Mouse (Mus musculus): ENCODE measurements around the gene Cdc42bpb.

The Cdc42bpb gene

DNA sequence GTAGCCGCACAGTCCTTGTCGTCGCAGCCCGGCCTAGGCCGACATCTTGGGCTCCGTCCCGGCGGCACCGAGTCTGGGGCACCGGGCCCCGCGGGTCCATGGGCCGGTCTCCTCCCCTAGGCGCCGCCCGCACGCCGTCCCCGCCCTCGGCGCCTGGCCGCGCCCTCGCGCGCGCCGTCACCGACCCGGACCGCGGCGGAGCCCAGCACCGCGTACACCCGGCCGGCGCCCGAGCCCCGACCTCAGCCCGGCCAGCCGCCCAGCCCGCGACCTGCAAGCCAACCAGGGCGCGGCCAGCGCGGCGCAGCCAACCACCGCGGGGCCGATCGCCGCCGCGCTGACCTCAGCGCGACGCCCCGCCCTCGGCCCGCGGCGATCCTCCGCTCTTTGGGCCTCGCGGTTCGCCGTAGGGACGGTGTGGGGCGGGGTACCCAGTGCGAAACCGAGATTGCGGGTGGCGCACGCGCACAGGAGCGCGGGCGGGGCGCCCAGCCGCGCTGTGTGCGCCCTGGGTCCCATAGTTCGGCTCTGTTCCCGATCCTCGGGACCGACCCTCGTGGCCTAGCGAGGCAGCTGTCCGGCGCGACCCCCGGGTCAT lies at the start of gene Cdc42bpb:
Cdc42bpb (minus strand) TSS at position 343 of the 598 bp plus-strand sequence.
- DNase-seq (ENCODE audit: low read depth, low spot score): peak; percentile 88

DNA sequence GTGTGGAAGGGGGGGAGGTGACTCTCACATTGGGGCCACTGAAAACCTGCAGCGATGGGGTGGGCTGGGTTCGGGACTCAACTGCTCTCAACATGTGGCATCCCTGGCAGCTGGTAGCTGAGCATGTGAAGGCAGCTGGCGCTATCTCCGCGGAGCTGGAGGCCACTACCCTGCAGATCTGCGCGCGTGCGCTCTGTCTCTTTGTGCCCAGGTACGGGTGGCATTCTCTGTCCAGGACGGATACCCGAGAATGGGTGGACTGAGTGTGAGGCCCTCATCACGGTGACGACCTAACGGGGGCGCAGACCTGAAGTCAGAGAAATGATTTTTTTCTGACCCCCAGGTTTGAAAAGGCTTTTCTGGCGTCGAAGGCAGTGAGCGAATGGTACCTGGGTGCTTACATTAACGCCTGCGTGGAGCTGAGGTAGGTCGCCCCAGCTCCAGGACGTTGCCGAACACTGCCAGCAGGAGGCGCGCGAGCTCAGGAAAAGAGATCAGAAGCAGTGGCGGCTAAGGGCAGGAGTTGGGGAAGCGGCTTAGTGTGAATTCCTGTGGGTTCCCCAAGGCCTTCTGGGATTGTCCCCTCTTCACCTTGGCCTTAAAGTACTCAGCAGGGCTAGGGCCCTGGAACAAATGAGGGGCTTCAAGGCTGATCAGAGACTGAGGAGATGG lies 48.4 kb upstream of the Cdc42bpb start:
- DNase-seq (ENCODE audit: low read depth, low spot score): peak; percentile 87

DNA sequence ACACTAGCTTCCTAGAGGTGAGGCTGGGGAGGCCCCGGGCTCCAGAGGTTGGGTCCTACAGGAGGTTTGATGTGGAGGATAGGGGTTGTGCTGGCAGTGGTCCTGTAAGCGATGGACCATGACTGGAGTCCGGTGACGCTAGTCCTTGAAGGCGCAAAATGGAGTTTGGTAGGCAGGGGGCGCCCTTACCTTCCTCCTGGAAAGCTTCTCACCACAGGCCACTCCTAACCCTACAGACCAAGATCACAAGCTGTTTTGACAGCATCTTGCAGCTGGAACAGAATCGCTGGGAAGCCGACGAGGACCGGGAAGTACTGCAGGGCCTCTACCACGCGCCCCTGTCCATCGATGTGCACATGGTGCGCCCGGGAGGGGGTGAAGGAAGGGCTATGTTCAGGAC lies 47.7 kb upstream of the Cdc42bpb start:
- peak; percentile 78 for DNase-seq (ENCODE audit: low read depth, low spot score)

DNA sequence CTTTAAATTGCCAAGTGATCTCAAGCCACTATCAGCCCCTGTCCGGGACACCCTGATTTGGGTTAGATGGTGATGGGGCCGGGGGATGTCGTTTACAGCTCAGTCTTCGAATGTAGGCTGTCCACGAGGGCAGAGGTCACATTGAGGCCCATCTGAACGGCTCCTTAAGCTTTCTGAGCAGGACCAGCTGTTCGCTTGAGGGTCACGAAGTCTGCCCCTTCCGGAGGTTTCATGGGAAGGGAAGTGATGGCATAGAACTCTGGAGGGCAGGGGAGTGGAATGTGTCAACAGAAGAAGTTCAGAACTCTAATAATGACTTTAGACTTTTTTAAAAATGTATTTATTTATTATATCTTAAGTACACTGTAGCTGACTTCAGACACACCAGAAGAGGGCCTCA lies 47.0 kb upstream of the Cdc42bpb start:
- DNase-seq (ENCODE audit: low read depth, low spot score): no peak

DNA sequence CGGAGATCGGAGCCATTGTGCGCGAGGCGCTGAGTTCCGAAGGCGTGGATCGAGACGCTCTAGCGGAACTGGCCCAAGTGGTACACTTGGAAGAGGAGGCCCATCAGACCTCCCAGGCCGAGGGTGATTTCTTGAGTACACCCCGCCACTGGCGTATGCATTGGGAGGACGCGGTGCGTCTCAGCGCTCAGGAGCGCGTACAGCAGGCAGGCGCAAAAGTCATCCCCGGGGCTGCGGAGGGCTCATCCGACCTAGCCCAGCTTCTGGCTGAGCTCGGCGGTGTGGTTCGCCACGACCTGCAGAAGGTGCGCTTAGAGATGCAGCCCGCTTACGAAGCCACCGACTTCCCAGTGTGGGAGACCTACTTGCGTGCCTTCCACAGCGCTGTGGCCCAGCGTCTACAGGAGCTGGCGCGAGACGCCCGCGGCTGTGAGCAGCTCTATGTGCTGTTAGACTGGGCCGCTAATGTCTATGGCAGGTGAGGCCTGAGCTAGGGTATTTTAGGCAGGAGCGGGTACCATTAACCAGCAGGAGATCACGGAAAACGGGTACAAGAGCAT lies 46.1 kb upstream of the Cdc42bpb start:
- peak; percentile 39 for DNase-seq (ENCODE audit: low read depth, low spot score)

DNA sequence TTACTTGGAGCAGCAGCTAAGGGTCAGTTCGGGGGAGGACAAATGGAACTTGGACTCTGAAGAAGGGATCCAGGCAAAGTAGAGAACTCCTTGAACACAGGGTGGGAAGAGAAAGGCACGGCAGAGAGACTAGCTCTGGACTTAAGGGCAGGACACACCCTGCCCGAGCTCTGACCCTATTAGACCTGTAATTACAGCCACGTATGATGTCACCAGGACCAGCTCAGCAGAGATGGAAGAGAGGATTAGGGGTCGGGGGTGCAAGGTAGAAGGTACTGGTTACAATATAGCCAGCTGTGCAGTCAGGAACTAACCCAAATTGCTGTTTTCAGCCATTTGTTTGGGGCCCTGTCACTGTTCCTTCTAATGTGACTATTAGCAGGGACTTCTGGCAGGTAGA lies 45.3 kb upstream of the Cdc42bpb start:
- no peak for DNase-seq (ENCODE audit: low read depth, low spot score)

DNA sequence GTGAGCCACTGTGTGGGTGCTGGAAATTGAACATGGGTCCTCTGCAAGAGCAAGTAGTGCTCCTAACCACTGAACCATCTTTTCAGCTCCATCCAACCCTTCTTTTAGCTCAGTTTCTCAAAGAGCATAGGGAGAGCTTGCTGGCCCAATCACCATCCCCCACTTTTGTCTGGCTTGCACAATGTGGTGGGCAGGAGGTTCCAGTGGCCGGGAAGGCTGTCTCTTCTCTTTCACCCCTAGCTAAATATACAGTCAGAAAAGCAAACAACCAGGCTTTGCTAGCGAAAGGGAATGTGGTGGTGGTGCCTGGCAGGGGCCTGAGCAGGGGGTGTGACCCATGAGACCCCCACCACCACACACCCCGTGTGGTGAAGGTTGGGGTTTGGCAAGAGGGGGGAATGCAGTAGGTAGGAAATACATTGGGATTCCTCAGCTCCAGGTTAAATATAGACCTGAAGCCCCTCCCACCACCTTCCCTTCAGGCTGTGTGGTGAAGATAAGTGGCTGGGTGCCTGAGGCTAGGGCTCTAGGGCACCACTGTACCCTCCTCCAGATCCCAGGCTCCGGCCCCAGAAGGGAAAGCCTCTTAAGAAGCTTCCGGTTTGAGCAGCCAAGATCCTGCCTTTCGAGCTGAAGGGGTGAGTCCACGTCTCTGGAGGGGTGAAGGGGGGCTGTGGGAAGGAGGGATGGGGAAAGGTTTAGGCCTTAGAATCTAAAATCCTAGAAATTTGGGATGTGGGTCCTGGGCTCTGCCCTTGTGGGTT lies 43.6 kb upstream of the Cdc42bpb start:
- no peak for DNase-seq (ENCODE audit: low read depth, low spot score)

DNA sequence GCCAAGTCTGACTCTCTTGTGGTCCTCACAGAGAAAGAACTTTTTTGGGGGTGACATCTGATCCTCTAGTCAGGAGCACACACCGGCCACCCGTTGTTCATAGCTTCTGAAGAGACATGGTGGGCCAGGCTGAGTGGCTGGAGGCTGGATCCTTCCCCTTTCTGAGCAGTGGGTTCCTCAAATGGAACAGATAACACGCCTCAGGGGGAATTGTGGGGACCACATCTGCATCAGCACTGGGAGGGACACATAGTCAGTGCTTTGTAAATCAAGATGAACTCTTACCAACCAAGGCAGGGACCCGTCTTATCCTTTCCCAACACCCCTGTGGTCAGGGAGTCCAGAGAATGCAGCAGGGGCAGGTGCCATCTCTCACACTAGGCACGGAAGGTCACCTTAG lies 42.4 kb upstream of the Cdc42bpb start:
- DNase-seq (ENCODE audit: low read depth, low spot score): no peak

DNA sequence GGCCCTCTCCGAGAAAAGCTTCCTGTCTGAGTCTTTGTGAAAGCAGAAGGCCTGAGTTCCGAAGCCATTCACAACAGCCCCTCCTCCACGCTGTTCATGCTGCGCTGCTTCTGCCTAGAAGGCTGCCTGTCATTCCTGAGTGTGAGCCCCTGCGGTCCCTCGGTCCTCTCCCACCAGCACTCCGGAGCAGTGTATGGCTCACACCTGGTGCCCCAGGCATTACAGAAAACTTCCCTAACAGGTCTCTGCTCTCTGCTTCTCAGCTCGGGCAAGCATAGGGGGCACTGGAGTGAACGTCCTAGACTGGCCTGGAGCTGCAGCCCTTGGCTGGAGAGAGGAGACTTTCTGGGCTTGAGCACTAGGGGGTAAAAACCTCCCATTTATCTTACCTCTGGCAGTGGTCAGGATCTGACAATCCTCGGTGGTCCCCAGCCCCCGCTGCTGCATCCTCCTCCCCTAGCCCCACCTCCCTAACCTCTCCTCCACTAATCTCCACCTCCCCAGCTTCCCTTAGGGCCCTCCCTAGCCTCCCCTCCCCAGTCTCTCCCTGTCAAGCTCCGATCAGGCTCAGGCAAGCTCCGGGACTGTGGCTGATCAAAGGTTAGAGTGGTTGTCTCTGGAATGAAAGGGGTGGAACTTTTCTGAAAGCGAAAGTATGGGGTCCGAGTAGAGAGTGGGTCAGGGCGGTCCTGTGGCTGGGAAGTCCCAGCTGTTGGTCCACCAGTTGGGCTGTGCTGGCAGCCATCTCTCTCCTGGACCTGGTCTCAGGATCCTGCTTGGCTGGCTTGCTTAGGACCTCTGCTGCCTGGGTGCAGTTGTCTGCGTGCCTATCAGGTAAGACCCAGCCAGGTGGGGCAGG lies 39.6 kb upstream of the Cdc42bpb start, which contains the start of gene Exoc3l4:
Exoc3l4 (plus strand) TSS at position 97 of the 859 bp plus-strand sequence.
- DNase-seq (ENCODE audit: low read depth, low spot score): peak; percentile 37

DNA sequence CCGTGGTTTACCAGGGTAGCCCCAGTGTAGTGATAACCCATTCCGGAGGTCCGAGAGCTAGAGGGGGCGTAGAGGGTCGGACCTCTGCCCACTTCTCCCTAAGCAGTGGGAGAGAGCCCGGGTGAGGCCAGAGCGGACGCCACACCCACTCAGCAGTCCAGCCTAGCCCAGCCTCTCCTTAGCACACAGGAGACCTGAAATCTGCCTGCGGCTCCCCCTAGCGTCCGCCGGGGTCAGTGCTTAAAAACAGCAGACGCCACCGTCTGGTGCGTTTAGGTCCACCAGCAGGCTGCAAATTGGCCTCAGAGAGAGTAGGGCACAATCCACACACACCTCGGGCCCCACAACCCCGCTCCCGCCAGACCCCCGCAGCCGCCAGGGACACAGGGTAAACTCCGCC lies 35.8 kb upstream of the Cdc42bpb start:
- peak; percentile 88 for DNase-seq (ENCODE audit: low read depth, low spot score)

DNA sequence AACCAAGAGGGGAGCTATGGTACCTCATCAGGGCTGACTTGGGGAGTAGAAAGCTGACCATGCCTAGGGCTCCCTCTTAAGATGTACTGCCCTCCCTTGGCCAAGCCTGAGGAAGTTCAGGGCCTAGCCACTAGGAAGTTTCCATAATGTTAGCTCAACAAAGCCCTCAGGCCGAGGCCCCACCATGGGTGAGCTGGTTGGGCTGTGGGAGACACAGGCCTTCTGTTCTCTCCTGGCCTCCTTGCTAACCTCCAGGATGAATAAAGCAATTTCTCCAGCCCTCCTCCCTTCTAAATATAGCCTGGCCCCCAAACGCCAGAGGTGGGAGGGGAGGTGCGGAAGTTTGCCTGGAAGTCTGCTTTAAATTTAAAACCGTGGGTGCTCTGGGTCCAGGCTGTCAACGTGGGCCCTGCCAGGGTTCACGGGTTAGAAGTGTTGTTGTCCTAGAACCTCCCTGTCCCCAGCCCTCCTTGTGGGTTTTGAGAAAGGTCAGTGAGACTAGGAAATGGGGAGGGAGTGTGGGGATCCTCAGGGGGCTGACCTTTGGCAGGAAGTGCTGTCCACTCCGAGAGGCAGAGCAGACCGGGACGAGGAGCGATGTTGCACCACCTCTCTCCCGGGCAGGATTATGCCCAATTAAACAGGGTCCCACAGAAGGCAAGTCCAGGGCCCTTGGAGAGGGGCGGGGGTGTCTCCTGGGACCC lies 35.2 kb upstream of the Cdc42bpb start:
- no peak for DNase-seq (ENCODE audit: low read depth, low spot score)

DNA sequence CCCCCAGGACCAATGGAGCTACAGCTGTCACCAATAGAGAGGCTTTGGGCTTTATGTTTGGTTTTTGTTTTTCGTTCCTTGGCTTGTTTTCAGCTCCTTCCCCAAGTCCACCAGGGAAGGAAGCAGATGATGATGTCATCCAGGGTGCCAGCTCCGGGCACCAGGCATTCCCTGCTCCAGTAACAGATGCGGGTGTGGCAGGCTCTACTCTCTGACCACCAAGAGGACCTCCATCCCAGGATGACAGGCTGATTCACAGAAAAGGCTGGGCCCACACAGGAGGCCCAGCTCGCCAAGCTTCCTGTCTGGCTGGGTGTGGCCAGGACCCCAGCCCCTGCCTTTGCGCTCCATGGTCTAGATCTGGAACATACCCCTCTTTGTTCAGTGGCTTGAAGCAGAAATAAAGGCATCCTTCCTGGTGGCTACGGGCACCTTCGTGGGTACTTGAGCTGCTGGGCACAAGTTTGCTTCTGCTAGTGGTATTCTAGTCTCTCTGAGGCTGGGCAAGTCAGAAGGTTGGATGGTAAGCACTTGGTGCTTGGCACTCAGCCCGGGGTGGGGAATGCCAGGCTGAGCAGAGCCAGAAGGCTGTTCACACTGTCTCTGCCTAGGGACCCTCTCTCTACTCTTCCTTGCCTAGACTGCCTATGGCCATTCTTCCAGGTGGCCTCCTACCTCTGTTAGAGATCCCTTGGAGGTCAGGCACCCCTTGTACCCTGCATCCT lies 34.3 kb upstream of the Cdc42bpb start:
- DNase-seq (ENCODE audit: low read depth, low spot score): no peak

DNA sequence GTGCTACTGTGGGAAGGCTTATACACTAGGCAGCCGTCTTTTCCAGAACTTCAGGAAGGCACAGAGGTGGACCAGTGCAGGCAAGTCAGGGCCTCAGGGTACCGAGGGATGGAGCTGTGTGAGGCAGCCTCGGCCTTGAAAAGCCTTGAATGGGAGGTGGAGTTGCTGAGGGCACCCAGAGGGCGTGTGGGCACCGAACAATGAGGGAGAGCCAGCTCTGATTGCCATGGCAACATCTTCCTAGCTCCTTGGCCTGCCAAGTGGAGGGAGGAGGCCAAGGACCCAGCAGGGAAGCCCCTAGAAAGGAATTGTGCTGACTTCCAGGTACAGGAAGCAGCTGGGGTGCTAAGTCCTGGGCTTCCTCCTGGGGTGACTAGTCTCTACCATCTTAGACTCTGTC lies 32.1 kb upstream of the Cdc42bpb start:
- peak; percentile 14 for DNase-seq (ENCODE audit: low read depth, low spot score)

DNA sequence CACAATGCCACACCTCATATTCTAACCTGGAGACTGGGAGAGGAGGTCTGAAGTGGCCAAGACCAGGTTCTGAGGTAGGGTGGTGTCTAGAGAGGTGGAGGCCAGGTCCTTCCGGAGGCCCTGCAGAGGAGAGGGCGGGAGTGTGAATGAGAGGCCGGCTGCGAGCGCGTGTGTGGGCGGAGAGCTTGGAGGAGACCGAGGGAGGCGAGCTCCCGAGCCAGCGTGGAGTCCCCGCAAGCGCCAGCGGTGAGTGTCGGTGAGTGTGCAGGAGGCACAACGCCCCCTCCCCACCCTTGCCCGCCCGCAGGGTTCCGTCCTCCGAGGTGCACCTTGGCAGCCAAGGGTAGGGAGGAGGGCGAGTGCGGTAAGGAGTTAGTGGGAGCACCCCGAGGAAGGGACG lies 29.1 kb upstream of the Cdc42bpb start, which contains the start of gene Lbhd2:
Lbhd2 (plus strand) TSS at position 188 of the 400 bp plus-strand sequence.
- no peak for DNase-seq (ENCODE audit: low read depth, low spot score)

DNA sequence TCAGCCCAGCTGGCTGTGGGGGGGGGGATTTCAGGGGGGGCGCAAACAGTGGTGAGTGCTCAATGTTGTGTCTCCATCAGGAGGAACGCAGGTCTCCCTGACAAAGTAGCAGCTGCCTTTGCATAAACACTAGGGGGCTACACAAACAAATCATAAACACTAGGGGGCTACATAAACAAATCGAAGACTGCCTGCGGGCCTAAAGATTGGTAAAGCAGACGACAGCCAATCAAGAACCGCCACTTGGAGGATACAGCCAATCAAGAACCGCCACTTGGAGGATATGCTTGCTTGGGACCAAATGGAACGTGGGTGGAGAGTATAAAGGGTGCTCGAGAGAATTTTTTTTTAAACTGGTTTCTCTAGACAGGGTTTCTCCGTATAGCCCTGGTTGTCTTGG lies 27.4 kb upstream of the Cdc42bpb start:
- peak; percentile 74 for DNase-seq (ENCODE audit: low read depth, low spot score)

DNA sequence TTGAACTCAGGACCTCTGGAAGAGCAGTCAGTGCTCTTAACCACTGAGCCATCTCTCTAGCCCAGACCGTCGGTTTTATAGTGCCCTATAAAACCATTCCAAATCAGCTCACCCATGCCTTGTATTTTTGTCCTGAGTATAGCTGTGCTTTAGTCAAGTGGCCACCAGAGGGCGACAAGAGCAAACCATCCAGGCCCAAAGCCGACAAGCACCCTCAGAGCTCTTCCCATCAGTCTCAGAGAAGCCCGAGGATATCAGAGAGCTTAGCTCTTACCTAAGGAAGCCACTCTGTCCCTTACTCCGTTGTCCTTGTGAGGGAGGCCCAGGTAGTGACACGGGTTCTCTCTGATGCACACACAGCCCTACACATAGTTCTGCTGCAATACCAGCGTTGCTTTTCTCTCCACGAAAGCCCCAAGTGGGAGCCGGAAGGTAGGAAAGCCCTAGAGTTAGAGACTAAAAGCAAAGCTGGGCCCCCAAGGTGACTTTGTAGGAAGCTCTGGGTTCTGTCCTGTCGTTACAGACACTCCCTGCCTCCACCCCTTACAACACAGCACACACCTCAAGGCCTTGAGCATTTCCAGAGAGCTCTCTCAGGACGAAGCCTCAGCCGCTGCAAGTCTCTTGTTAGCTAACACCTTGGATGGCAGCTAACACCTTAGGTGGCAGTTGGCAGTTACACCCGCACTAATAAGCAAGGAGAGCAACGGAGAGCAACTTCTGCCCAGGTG lies 24.1 kb upstream of the Cdc42bpb start:
- peak; percentile 80 for DNase-seq (ENCODE audit: low read depth, low spot score)

DNA sequence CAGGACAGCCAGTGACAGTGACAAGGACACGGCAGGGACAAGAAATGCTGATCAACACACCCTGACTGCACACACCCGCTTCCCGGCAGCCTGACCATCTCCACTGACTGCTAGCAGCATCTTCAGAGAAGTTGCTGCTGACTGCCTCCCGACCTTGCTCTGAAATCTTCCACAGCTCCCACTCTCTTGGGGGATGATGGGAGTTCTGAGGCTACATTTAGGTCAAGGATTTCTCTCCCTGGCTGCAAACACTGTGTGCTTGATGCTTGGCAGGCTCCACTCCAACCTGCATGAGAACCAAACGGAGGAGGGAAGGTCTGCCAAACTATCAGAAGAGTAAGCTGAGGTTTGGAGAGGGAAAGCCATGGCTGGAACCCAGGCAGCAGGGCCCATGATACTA lies 19.5 kb upstream of the Cdc42bpb start:
- DNase-seq (ENCODE audit: low read depth, low spot score): no peak

DNA sequence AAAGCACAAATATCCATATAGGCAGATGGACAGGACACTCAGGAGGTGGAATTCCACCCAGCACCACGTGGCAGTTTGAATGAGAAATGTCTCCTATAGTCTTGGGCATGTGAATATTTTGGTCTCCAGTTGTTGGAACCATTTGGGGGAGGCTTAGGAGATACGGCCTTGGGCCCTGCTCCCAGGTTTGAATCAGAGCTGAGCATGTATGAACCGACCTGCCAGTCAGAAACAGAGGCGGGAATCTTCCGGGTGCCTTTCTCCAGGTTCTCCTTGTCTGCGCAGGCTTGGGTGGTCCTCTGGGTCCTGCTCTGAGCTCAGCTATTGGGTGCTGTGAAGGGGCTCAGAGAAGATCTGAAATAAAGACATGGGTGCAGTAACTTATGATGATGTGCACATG lies 16.5 kb upstream of the Cdc42bpb start:
- DNase-seq (ENCODE audit: low read depth, low spot score): no peak

DNA sequence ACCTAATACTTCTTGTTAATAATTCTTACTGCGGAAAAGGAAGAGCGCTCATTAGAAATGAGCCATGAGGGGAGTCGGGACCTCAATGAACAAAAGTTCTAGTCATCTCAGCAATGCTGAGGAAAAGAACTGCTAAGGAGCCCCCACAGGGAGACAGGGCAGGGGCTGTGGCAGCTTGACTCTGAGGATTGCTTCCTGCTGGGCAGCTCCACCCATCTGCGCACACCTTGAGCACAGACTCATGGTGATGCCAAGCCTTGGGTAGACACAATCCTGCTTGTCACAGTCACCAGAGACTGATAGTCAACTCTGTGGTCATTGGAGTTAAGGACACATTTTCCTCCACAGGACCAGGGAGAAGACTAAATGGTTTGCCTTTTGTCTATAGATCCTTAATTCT lies 9.6 kb upstream of the Cdc42bpb start:
- no peak for DNase-seq (ENCODE audit: low read depth, low spot score)
